Mouse (Mus musculus) CH12.LX (cell line): ENCODE measurements at regions not wholly inside any gene's neighbourhood (a gene's known extent, or its start where the extent isn't known, plus 50 kb on each side); places are given as distances from the start of the nearest gene placed in this dataset.

ENCODE experiments used
- DNase-seq: peaks from one replicate; pipeline ENCODE4 v3.0.0-alpha.2; 2013; ENCODE audit errors: extremely low read depth
- H3K27ac ChIP-seq: 2 replicates; pipeline ENCODE4 v1.5.1; 2012; ENCODE audit warnings: low read depth, mild to moderate bottlenecking, control low read depth, moderate library complexity; ENCODE audit not compliant: insufficient read depth
- H3K27me3 ChIP-seq: replicated peaks from 2 replicates; pipeline ENCODE3; 2012; ENCODE audit warnings: inconsistent platforms
- H3K36me3 ChIP-seq, 2 experiments: replicated peaks in 1 of 2; 2 replicates each; pipeline versions ENCODE3 to v1.6.1; 2012; ENCODE audit warnings: inconsistent platforms in 1 of 2, low read length in 1 of 2, mild to moderate bottlenecking in 1 of 2, mixed read lengths in 1 of 2, moderate library complexity in 1 of 2; ENCODE audit not compliant: control insufficient read depth in 1 of 2, insufficient read depth in 1 of 2
- H3K4me1 ChIP-seq, 2 experiments: 2 replicates each; pipeline ENCODE4 v1.6.1; 2012; ENCODE audit warnings: inconsistent platforms in 1 of 2, moderate library complexity in 1 of 2; ENCODE audit not compliant: insufficient read depth in 2 of 2, control insufficient read depth in 1 of 2
- H3K4me2 ChIP-seq: 2 replicates; pipeline ENCODE4 v1.6.1; 2012; ENCODE audit warnings: low read depth, mild to moderate bottlenecking, control low read depth; ENCODE audit not compliant: poor library complexity, insufficient read depth, severe bottlenecking
- H3K4me3 ChIP-seq, 3 experiments: fragments of 150-350 bp in 1 of 3; sonication (generic) in 1 of 3; replicated peaks in 1 of 3; 2 replicates each; pipeline versions ENCODE3 to v1.5.1; 2011 to 2012; ENCODE audit warnings: low read depth in 2 of 3, low read length in 2 of 3, mild to moderate bottlenecking in 2 of 3, moderate library complexity in 2 of 3, control low read depth in 1 of 3, improper control_type of control experiment in 1 of 3, inconsistent platforms in 1 of 3, mixed read lengths in 1 of 3; ENCODE audit not compliant: poor library complexity in 1 of 3
- H3K79me2 ChIP-seq: replicated peaks from 2 replicates; pipeline ENCODE4 v1.6.1; 2012; ENCODE audit warnings: mild to moderate bottlenecking, moderate library complexity; ENCODE audit not compliant: control insufficient read depth, poor library complexity, insufficient read depth, severe bottlenecking; ENCODE audit errors: extremely low read depth
- H3K9ac ChIP-seq: 2 replicates; pipeline ENCODE4 v1.6.1; 2012; ENCODE audit warnings: low read depth, mild to moderate bottlenecking, control low read depth, moderate library complexity; ENCODE audit not compliant: insufficient read depth
- H3K9me3 ChIP-seq: replicated peaks from 2 replicates; pipeline ENCODE3; 2012; ENCODE audit warnings: low read length, inconsistent platforms, mixed read lengths
- E2F4 ChIP-seq: IDR thresholded peaks from 2 replicates; pipeline ENCODE4 v1.6.1; 2011; ENCODE audit warnings: low read depth, low read length, improper control_type of control experiment; ENCODE audit not compliant: insufficient replicate concordance
- ELF1 ChIP-seq: IDR thresholded peaks from 2 replicates; pipeline ENCODE4 v1.6.1; 2014; ENCODE audit warnings: low read depth, mild to moderate bottlenecking, inconsistent platforms, low read length, improper control_type of control experiment
- EP300 ChIP-seq: IDR thresholded peaks from 2 replicates; pipeline ENCODE4 v1.6.1; 2011; ENCODE audit warnings: low read length, improper control_type of control experiment
- GABPA ChIP-seq: IDR thresholded peaks from 2 replicates; pipeline ENCODE4 v1.6.1; 2012; ENCODE audit warnings: low read depth, low read length, improper control_type of control experiment, inconsistent platforms; ENCODE audit not compliant: insufficient replicate concordance
- HCFC1 ChIP-seq: IDR thresholded peaks from 2 replicates; pipeline ENCODE4 v1.6.1; 2012; ENCODE audit warnings: low read depth, mild to moderate bottlenecking, inconsistent platforms, low read length, improper control_type of control experiment
- IRF4 ChIP-seq: IDR thresholded peaks from 2 replicates; pipeline ENCODE4 v1.6.1; 2014; ENCODE audit warnings: low read depth, mild to moderate bottlenecking, inconsistent platforms, low read length, improper control_type of control experiment
- MAFK ChIP-seq: IDR thresholded peaks from 2 replicates; pipeline ENCODE4 v1.6.1; 2011; ENCODE audit warnings: low read length, improper control_type of control experiment; ENCODE audit not compliant: insufficient replicate concordance
- MAZ ChIP-seq: IDR thresholded peaks from 2 replicates; pipeline ENCODE4 v1.6.1; 2012; ENCODE audit warnings: low read depth, mild to moderate bottlenecking, inconsistent platforms, low read length, improper control_type of control experiment, moderate library complexity
- MEF2A ChIP-seq: IDR thresholded peaks from 2 replicates; pipeline ENCODE4 v1.6.1; 2014; ENCODE audit warnings: low read depth, mild to moderate bottlenecking, inconsistent platforms, low read length, improper control_type of control experiment, borderline replicate concordance
- MXI1 ChIP-seq: IDR thresholded peaks from 2 replicates; pipeline ENCODE4 v1.6.1; 2011; ENCODE audit warnings: mild to moderate bottlenecking, low read depth, low read length, improper control_type of control experiment
- NELFE ChIP-seq: IDR thresholded peaks from 2 replicates; pipeline ENCODE4 v1.6.1; 2011; ENCODE audit warnings: low read depth, low read length, improper control_type of control experiment
- POLR2A ChIP-seq: IDR thresholded peaks from 2 replicates; pipeline ENCODE4 v1.6.1; 2011; ENCODE audit warnings: low read depth, mild to moderate bottlenecking, improper control_type of control experiment, low read length
- RCOR1 ChIP-seq: conservative IDR thresholded peaks from 2 replicates; pipeline ENCODE4 v1.6.1; 2012; ENCODE audit warnings: low read depth, mild to moderate bottlenecking, inconsistent platforms, low read length, improper control_type of control experiment
- SMC3 ChIP-seq: IDR thresholded peaks from 2 replicates; pipeline ENCODE4 v1.6.1; 2011; ENCODE audit warnings: low read depth, low read length, improper control_type of control experiment
- TBP ChIP-seq: conservative IDR thresholded peaks from 2 replicates; pipeline ENCODE4 v1.6.1; 2011; ENCODE audit warnings: low read depth, low read length, improper control_type of control experiment
- TCF12 ChIP-seq: IDR thresholded peaks from 2 replicates; pipeline ENCODE4 v1.6.1; 2014; ENCODE audit warnings: low read depth, mild to moderate bottlenecking, inconsistent platforms, low read length, improper control_type of control experiment
- USF2 ChIP-seq: conservative IDR thresholded peaks from 2 replicates; pipeline ENCODE4 v1.6.1; 2011; ENCODE audit warnings: low read depth, low read length, improper control_type of control experiment
- ZC3H11A ChIP-seq: IDR thresholded peaks from 2 replicates; pipeline ENCODE4 v1.6.1; 2012; ENCODE audit warnings: low read depth, mild to moderate bottlenecking, inconsistent platforms, low read length, improper control_type of control experiment
- dilution Hi-C: fragments of 300-500 bp; cut with MboI; formaldehyde crosslinking; loops from 2 replicates; pipeline ENCODE4 v1.14.3; 2020; ENCODE audit warnings: low sequenced_read_pairs; ENCODE audit not compliant: extremely low pct_unique_long_range_greater_than_20kb, extremely low pct_ligation_motif_present
- in situ Hi-C: fragments of 300-500 bp; cut with MboI; formaldehyde crosslinking; loops from 3 replicates; pipeline ENCODE4 v1.14.3; 2019; ENCODE audit warnings: low sequenced_read_pairs, low pct_ligation_motif_present, low pct_unique_long_range_greater_than_20kb, mixed read lengths

- no peaks in the 10 kb centered on the region for H3K4me1 ChIP-seq
- in situ Hi-C loops = no loop called here
- H3K4me2 ChIP-seq = no peak overlapping the region
- H3K27ac ChIP-seq = no peak overlapping the region
- H3K9ac ChIP-seq = no peak overlapping the region
- dilution Hi-C loops = no loop called here
- H3K79me2 ChIP-seq = no peaks in the 10 kb centered on the region
- no peak for DNase-seq
- no peaks in the 10 kb centered on the region for H3K27me3 ChIP-seq
- H3K9me3 ChIP-seq = peaks cover 24% of the 10 kb centered on the region
- H3K36me3 ChIP-seq = no peaks in the 10 kb centered on the region
- TF ChIP-seq POLR2A = no peak
- TF ChIP-seq ELF1 = no peak
- TF ChIP-seq MAZ = no peak
- TF ChIP-seq TBP = no peak
- no peak for TF ChIP-seq USF2
- TF ChIP-seq EP300 = no peak
- no peak for TF ChIP-seq GABPA
- TF ChIP-seq MXI1 = no peak
- no peak for TF ChIP-seq NELFE
- TF ChIP-seq ZC3H11A = no peak
- no peak for TF ChIP-seq E2F4
- TF ChIP-seq RCOR1 = no peak
- TF ChIP-seq MEF2A = no peak
- no peak overlapping the region for H3K4me3 ChIP-seq
Measured at GRCm38 (mm10) chr15:94077056-94077455, 388.2 kb downstream of the Adamts20 start.

DNA sequence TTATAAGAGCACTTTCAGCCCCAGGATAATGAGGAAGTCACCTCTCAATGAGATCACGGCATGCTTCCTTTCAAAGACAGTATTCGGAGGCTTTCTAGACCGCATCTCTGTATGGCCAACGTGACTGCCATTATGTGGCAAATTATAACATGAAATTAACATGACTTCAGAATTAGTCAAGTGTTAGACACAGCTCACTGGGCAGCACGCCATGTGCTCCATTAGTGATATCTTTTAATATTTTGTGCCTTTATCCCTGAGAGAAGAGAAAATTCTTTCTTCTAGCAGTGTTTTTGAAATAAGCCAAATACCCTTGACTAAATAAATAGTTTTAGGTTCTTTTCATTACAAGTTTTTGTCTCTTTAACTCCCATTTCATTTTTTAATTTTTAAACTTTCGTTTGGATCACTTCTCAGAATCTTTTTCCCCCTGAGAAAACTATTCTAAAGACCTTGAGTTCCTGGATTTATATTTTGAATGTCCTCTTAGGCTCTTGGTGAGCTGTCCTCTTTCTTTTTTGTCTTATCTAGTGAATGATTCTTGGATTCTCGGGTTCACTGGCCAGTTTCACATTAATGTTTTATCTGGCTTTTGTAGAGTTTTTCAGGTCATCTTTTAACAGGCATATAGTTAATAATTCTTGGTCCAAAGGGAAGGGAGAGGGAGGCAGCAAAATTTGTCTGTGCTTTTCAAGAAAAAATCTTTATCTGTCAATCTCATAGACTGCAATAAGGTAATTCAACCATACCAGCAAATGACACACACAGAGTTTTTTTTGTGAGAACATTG is 390.9 kb downstream of the Adamts20 start:
- in situ Hi-C loops = no loop called here
- DNase-seq = no peak
- no peak for TF ChIP-seq IRF4
- TF ChIP-seq MAFK = no peak
- no peak for TF ChIP-seq SMC3
- no peak for TF ChIP-seq TCF12
- TF ChIP-seq HCFC1 = no peak
- TF ChIP-seq, all 38 proteins: peak for 0
- no peaks in the 10 kb centered on the region for H3K27me3 ChIP-seq
- no peak overlapping the region for H3K9ac ChIP-seq
- no peaks in the 10 kb centered on the region for H3K4me1 ChIP-seq
- H3K36me3 ChIP-seq = no peaks in the 10 kb centered on the region
- no peak overlapping the region for H3K27ac ChIP-seq
- peaks cover 22% of the 10 kb centered on the region for H3K9me3 ChIP-seq
- no peak overlapping the region for H3K4me2 ChIP-seq
- dilution Hi-C loops = no loop called here
- no peaks in the 10 kb centered on the region for H3K79me2 ChIP-seq
- H3K4me3 ChIP-seq = no peak overlapping the region
